Mouse (Mus musculus) mesoderm, embryonic 11.5 days (tissue): ENCODE measurements at regions not wholly inside any gene's neighbourhood (a gene's known extent, or its start where the extent isn't known, plus 50 kb on each side); places are given as distances from the start of the nearest gene placed in this dataset.

ENCODE experiments used
- DNase-seq: peaks from one replicate; pipeline ENCODE4 v3.0.0-alpha.2; 2012; ENCODE audit warnings: low read depth, low spot score

- no peak for DNase-seq
Observed at GRCm38 (mm10) chr8:91973951-91974439, 172.1 kb upstream of the Irx3 start.

DNA sequence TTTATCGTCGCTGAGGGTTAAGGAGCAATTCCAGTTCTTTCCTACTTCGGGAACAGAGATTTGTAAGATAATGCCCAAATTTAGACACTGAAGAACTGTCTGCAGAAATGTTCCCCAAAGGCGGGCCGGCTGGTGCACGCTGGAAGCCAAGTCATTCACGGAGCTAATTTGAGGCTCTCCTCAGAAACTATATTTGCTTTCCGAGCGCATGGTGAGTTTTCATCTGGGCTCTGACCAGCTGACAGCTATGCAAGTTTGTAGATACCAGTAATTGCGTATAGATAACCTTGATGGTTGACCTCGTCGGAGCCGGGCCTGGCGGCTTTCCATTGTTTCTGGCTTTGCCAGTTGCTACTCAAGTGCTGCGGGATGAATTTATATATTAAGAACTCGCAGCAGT lies 165.5 kb upstream of the Irx3 start:
- no peak for DNase-seq

DNA sequence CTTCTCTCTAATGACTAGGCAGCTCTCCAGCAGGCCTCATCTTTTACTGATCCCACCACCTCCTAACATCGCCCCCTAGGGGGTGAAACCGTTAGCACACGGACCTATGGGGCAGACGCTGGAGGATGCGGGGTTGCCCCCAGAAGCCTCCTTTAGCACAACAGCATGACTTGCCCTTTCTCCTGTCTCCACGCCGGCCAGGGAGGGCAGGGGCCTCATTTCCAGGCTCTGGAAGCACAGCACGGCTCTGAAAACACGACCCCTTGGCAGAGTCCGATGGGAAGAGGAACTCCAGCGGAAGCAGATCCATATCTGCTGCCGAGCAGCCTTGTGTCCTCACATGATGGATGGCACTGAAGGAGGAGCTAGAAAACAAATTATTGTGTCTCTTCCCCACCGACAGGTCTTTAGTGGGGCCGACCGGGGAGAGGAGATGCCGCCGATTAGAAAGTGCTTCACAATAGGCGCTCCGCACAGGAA lies 165.1 kb upstream of the Irx3 start:
- DNase-seq: peak; percentile 60

DNA sequence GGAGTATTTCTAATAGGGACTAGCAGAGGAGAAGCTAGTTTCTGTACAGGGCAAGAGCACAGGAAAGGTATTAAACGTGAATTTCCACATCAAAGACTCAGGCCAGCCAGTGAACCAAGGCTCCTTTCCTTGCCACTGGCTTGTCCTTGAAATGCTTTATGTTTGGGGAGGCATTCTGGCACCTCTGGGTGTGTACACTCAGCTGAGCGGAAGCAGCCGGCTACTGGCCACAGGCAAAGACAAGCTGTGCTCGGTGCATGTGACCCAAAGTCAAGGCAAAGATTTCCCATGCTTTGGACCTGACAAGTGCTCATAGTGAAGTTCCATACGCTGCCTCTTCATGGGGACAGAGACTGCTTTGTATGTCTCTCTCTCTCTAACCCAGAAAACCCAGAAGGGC lies 159.8 kb upstream of the Irx3 start:
- DNase-seq: no peak

GRCm38 (mm10) chr8:91955170-91955569 lies 153.3 kb upstream of the Irx3 start:
- no peak for DNase-seq

DNA sequence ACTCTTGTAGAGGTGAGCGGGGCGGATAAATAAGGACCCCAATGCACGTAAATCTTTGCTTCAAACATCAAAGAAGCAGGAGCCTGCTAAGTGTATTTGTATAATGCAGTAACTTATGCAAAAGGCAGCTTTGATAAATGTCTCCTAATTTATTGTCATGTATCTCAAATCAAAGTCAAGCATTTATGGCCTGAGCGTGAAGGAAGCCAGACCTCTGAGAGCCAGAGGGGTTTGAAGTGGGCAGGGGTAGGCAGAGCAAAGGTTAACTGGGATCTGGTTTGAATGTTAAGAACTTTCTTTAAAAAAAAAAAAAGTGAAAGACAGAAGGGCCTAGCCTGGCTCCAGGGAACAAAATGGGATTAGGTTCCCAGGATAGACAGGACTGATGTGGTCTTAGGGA lies 151.1 kb upstream of the Irx3 start:
- no peak for DNase-seq

DNA sequence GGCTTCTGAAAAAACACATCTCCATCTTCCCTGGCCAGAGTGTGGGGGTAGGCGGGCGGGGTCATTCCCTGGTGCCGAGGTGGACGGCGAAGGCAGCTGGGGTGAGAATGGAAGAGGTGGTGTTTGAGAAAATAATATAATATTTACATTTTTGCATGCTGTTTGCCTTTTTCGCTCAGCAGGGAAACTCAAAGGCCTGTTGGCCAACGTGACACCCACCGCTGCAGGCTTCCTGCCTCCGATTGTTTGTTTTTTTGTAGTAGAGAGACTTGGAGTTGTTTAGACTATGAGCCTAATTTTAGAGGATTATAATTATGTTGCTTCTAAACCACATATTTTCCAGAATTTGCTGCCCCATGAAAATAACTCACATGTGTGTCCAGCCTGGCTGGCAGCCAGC lies 147.2 kb upstream of the Irx3 start:
- no peak for DNase-seq

- DNase-seq: peak; percentile 66
Observed at GRCm38 (mm10) chr8:91948173-91948940, 146.5 kb upstream of the Irx3 start.

GRCm38 (mm10) chr8:91941005-91941404 lies 139.1 kb upstream of the Irx3 start:
- DNase-seq: peak; percentile 45

GRCm38 (mm10) chr8:91937227-91937626 lies 135.4 kb upstream of the Irx3 start:
- DNase-seq: no peak

GRCm38 (mm10) chr8:91930520-91930919 lies 128.7 kb upstream of the Irx3 start:
- no peak for DNase-seq

- DNase-seq: no peak
Observed at GRCm38 (mm10) chr8:91925968-91926524, 124.2 kb upstream of the Irx3 start.

DNA sequence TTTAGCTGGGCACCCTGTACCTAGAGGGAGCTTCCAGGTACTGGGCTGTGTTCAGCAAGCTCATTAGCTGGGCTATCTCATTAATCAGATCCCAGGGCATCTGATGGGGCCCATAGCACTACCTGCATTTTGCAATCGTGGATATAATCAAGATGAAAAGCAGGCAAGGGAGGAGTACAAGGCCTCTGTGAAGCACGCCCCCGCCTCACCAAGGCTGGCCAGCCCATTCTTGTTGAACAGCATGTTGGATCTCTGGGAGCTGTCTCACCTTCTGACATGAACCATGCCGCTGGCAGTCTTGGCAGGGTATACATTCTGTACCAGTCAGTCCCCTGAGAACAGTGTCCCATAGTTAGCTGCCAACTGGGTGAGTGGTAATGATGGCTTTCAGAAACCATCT lies 122.3 kb upstream of the Irx3 start:
- DNase-seq: no peak

- DNase-seq: no peak
Observed at GRCm38 (mm10) chr8:91922211-91922874, 120.5 kb upstream of the Irx3 start.

GRCm38 (mm10) chr8:91917834-91918233 lies 116.0 kb upstream of the Irx3 start:
- no peak for DNase-seq

- DNase-seq: no peak
Observed at GRCm38 (mm10) chr8:91913971-91914370, 112.1 kb upstream of the Irx3 start.

- no peak for DNase-seq
Observed at GRCm38 (mm10) chr8:91913121-91913520, 111.3 kb upstream of the Irx3 start.

DNA sequence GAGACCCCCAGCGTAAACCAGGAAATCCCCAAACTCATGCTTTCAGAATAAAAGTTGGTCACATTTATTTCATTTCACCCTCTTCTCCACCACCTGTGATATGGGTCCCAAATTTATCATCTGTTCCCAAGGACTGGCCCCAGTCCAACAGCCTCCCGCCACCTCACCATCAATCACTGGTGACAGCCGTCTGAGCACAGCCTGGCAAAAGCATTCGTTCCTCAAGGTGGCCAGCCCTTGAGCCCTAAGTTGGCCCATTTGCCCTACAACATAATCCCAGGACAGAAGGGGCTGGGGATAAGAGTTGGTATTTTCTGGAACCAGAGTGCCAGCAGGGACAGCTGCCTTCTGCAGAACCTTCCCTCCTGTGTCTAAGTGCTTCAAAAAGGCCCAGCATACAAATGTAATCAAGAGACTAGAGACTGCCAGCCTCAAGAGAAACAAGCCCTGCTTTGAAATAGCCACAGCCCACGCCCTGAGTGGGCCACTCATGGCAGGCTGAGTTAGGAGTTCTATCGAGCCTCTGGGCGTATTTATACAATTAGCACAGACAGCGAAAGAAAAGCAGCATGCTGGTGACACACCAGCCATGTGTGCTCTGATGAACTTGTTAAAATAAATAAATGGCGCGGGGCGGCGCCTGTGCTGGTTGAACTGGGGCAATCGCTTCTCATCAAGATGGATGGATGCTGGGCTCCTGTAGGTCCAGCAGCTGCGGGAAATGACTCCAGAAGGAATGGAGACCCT lies 107.9 kb upstream of the Irx3 start:
- DNase-seq: peak; percentile 38

DNA sequence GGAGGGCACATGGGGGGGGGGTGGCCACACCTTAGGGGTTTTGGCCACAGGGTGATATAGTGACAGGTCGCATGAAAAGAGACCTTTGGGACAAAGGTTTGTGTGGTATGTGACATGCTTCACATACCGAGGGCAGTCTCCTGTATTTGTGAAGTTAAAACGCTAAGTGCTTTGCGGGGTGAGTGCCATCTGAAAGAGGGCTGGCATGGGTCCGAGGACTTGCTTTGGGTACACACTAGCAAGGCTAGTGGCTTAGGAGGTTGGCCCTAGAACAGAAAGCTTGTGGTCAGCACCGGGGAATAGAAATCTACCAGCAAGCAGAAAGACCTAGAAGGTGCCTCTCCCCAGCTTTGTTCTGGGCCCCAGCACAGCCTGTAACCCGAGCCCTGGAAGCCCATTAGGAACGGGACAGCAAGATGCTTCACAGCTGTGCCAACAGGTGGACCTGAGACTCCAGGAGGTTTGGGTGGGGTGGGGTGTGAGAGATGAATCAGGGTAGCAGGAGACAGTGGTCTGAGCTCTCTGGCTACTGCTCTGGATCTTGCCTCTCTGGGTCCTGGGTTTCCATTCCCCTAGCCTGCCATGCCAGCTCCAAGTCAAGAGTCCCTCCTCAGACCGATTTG lies 107.0 kb upstream of the Irx3 start:
- DNase-seq: peak; percentile 36

DNA sequence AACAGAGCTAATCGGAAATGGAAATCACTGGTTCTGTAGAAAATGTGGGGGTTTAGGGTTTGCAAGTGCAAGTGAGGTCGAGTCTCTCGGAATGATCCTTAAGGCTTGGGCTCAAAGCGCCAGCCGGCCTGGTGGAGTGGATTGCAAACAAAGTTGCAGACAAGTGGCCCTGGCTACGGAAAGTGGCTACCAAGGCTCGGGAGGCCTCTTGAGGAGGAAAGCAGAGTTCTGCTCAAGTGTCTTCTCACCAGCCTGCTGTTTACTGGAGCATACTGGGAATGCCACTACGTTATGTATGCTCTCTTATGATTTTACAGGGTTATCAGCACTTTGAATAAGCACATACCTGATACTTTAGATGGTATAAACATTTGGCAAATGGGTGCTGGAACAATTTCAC lies 105.3 kb upstream of the Irx3 start:
- no peak for DNase-seq

DNA sequence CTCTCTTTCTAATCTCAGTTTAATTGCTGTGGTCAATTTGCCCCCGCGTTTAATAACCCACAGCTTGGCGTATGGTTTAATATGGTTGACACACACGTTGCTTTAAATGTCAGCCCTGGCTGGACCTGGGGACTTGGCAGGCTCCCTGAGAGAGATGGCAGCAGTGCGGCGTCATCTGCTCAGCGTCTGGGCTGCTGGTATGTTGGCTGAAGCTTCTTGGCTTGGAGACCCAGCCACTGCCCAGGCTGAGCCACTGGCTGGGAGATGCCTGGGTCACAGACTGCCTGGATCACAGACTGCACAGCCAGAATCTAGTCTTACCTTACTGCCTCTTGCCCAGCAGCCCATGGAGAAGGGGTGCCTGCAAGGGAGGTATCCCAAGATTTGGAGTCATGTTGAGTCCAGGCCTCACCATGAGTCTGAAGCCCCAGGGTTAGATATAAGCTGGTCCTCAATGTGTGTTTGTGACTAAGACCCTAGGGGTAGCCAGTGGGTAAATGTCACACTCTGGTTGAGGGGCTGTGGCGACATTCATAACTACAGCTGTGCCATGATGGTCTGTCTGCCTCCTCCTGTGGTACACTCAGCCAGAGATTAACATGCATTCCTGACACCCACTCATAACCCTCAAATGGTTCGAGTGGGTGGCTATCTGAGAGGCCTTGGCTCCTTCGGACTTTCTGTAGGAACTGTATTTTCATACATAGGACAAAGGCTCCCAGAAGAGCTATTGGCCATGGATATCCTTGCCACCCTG lies 99.8 kb upstream of the Irx3 start:
- DNase-seq: no peak
